Mouse (Mus musculus): ENCODE measurements at regions not wholly inside any gene's neighbourhood (a gene's known extent, or its start where the extent isn't known, plus 50 kb on each side); places are given as distances from the start of the nearest gene placed in this dataset.

GRCm38 (mm10) chr1:90433911-90434310, 168.9 kb upstream of the Cops8 start:
- TF ChIP-seq CTCF (IDR thresholded peaks at IDR 0.05; ENCODE audit: borderline replicate concordance, extremely low read depth, insufficient read depth, insufficient read length) (no peak), POLR2A (IDR thresholded peaks at IDR 0.05; ENCODE audit: borderline replicate concordance, extremely low read depth, insufficient read depth, insufficient read length, poor library complexity, severe bottlenecking) (no peak)
